Mouse (Mus musculus) telencephalon, adult 2 months (tissue): ENCODE measurements at regions not wholly inside any gene's neighbourhood (a gene's known extent, or its start where the extent isn't known, plus 50 kb on each side); places are given as distances from the start of the nearest gene placed in this dataset.

ENCODE experiments used
- DNase-seq: peaks from one replicate; pipeline ENCODE4 v3.0.0-alpha.2; 2011; ENCODE audit warnings: low read depth, low spot score

GRCm38 (mm10) chr13:40652916-40653315 is 85.3 kb downstream of the Tfap2a start:
- no peak for DNase-seq

GRCm38 (mm10) chr13:40651056-40651455 is 87.1 kb downstream of the Tfap2a start:
- DNase-seq: peak; percentile 77

GRCm38 (mm10) chr13:40650036-40650709 is 88.0 kb downstream of the Tfap2a start:
- no peak for DNase-seq

GRCm38 (mm10) chr13:40649096-40650035 is 88.8 kb downstream of the Tfap2a start:
- DNase-seq: no peak

- no peak for DNase-seq
Observed at GRCm38 (mm10) chr13:40646131-40646530, 92.0 kb downstream of the Tfap2a start.

- DNase-seq: no peak
Observed at GRCm38 (mm10) chr13:40645646-40646045, 92.5 kb downstream of the Tfap2a start.

GRCm38 (mm10) chr13:40642931-40643330 is 95.2 kb downstream of the Tfap2a start:
- no peak for DNase-seq

GRCm38 (mm10) chr13:40637269-40637668 is 100.9 kb downstream of the Tfap2a start:
- no peak for DNase-seq

GRCm38 (mm10) chr13:40617881-40618280 is 120.3 kb downstream of the Tfap2a start:
- DNase-seq: no peak

- DNase-seq: no peak
Observed at GRCm38 (mm10) chr13:40608526-40608925, 129.7 kb downstream of the Tfap2a start.

- DNase-seq: peak; percentile 22
Observed at GRCm38 (mm10) chr13:40606405-40607271, 131.5 kb downstream of the Tfap2a start.

GRCm38 (mm10) chr13:40605686-40606404 is 132.3 kb downstream of the Tfap2a start:
- DNase-seq: no peak

GRCm38 (mm10) chr13:40574981-40575745 is 163.0 kb downstream of the Tfap2a start:
- DNase-seq: no peak

- no peak for DNase-seq
Observed at GRCm38 (mm10) chr13:40569461-40569860, 168.7 kb downstream of the Tfap2a start.

GRCm38 (mm10) chr13:40567821-40568220 is 170.4 kb downstream of the Tfap2a start:
- no peak for DNase-seq

- DNase-seq: no peak
Observed at GRCm38 (mm10) chr13:40564351-40564750, 173.8 kb downstream of the Tfap2a start.

GRCm38 (mm10) chr13:40554368-40554767 is 183.8 kb downstream of the Tfap2a start:
- DNase-seq: no peak

GRCm38 (mm10) chr13:40525501-40525900 is 164.3 kb upstream of the Ofcc1 start:
- DNase-seq: no peak

GRCm38 (mm10) chr13:40523115-40523514 is 161.9 kb upstream of the Ofcc1 start:
- DNase-seq: no peak

GRCm38 (mm10) chr13:40518180-40518579 is 156.9 kb upstream of the Ofcc1 start:
- DNase-seq: no peak
